Mouse (Mus musculus) CD4-positive helper T cell, adult 2 months (primary cell): Measurements from ENCODE around the gene Krt80.

Experiments
- DNase-seq: peaks from one replicate; pipeline ENCODE4 v3.0.0-alpha.2; 2012; ENCODE audit warnings: low read depth, missing footprints, low spot score

Gene Krt80

DNA sequence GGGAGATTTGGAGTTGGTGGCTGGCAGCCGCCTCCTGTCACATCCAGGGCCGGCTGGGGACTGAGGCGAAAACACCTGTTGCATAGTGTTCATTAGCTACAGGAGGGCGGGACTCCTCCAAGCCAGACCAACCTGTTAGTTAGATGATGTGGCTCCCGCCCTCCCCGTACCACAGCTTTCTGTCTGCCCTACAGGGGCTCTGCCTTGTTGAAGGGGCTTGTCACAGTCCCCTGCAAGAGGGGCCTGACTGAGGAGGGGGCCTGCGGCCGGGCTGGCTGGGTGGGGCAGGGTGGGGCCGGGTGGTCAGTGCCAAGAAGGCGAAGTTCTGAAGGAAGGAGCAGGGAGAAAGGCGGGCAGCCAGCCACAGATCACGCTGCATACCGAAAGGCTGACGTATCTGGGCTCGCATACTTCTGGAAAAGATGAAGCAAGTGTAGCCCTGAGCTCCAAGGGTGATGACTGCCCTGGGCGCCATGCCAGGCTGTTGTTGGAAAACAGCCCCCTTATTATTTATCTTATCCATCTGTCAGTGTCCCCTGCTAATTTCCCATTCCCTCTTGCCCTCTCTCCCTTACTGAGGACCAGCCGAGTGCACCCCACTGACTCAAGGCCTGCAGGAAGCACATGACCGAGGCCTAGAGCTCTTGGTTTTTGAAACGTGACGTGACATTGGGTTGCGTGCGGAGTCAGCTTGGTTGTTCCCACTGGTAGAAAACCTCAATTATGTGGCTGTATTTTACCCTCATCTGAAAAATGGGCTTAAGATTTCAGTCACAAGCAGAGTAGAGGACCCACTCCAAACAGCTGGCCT, at the start of gene Krt80:
Krt80 (minus strand) TSS at position 62 of the 811 bp plus-strand sequence.
- no peak for DNase-seq

DNA sequence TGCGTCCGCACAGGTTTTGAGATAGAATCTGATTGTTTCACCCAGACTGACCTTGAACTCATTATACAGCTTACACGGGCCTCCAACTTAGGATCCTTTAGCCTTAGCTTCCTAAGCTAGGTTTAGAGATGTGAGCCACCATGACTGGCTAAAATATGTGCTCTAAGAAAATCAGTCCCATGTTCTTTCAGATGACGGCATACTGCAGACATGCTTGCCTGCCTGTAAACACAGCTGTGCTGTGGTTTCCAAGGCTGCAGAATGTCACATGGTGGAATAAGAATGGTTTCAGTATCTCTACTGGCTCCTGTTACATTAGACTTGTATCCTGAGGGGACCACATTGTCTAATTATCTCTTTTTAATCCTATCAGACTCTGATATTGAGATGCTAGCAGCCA, 49.0 kb upstream of the Krt80 start:
- no peak for DNase-seq

DNA sequence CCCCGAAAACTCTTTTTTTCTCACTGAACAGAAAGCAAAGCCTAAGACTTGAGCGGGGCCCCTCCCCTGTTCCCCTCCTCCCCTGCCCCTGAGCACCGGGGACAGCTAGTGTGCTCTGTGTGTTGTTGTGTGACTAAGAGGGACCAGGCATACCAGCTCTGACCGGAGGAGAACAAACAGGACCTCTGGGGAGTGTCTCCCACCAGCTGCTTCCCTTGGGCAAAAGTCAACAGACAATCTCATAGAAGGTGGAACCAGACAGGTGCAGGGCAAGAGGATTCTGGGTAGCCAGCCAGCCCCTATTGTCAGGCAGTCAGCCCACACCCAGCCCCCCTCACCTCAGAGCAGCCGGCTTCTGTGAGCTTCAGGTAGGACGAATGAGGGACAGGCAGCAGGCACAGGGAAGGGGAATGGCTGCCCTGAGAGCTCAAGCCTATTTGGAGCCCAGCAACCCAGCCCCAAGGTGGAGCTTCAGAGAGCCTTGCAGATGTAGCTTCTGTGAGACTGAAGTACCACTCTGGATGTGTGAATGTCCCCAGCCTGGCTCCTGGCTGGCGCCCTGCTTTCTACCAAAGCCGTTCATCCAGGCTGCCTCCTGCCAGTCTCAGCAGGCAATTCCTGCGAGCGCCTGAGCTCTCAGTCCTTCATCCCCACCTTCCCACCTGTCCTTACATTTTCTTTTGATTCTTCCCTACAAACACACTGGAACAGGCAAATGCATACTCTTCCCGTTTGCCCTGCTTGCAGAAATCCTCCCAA, 45.0 kb upstream of the Krt80 start:
- no peak for DNase-seq

DNA sequence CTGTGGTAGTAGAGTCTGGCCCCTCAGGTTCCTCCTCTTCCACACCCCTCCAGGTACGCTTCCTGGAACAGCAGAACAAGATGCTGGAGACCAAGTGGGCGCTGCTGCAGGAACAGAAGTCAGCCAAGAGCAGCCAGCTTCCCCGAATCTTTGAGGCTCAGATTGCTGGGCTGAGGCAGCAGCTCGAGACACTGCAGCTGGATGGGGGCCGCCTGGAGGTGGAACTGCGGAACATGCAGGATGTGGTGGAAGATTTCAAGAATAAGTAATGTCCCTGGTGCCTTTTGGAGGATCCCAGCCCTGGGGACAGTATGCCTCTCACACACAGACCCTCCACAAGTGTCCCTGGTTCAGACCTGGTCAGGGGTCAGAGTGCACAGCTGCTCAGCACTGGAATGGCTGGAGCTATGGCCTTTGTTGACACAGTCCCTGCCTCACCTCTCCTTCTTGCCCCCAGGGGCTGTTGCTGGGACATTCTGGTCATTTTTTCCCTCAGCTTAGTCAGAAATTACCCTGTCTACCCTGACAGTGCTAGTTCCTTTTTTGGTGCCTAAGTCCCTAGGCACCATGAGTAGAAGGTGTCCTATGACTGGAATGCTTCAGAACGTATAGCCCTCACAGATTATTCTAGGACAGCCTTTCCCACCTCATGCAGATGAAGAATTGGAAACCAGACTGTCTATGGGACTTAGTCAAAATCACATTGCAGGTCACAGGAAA, 44.1 kb upstream of the Krt80 start:
- no peak for DNase-seq

DNA sequence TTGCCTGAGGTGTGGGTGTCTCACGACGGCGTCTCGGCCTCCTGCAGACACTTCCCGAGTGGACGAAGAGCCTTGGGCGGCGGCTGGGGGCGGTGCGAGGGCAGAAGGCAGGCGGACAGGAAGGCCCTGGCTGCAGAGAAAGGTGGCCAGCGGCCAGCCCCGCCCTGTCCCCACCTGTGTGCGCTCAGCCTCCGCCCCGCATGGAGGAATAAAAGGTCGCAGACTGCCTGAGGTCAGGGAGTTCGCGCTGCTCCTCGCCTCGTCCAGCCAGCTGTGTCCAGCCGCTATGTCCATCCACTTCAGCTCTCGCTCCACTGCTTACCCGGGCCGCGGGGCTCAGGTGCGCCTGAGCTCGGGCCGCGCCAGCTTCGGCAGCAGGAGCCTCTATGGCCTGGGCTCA, 42.2 kb upstream of the Krt80 start:
- DNase-seq = no peak

DNA sequence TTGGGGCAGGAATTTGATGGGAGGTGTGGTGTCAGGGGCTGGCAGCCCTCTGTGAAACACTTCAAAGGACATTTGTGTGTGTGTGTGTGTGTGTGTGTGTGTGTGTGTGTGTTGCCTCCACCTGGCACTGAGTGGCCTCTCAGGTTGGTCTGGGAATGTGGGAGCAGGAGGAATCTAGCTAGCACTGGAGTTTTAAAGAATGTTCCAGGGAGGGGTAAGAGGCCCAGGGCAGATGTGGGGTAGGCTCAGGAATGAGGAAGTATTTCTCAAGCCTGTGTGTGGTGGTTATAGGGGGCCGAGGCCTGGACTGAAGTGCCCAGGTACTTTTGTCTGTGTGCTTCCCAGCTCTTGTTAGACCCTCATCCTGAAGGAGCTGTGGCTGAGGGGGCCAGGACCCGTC, 40.8 kb upstream of the Krt80 start, which contains the start of gene Krt7:
Krt7 (plus strand) TSS at position 269 of the 400 bp plus-strand sequence.
- no peak for DNase-seq

DNA sequence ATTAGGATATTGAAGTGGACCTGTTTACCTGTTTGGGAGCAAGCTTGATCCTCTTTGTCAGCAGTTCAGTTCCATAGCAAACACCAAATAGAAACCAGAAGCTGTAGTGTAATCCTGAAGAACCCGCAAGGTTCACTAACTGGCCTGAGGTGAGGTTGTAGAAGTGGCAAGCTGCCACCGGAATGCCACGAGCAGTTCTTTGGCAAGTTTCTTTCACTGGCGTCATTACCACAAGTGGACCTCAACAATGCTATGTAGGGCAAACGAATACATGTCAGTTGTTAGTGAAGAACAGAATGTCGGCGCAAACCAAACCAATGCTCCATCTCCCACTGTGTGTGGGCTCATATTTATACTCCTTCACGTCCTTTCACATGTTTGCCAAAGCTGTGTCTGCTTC, 28.3 kb upstream of the Krt80 start:
- DNase-seq = no peak

DNA sequence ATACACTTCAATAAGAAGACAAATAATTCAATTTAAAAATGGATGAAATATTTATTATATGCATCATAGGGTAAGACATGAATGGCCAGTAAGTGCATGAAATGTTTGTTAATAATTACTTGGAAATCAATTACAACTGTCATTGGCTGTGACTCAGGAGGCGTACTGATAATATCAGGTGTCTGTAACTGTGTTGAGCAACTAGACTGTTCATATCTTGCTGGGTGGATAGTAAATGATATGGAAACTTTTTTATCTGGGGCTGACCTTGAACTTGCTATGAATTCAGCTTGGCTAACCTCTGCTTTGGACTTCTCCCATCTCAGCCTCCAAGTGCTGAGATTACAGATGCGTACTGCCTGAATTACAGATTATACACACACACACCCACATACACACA, 27.7 kb upstream of the Krt80 start:
- no peak for DNase-seq

DNA sequence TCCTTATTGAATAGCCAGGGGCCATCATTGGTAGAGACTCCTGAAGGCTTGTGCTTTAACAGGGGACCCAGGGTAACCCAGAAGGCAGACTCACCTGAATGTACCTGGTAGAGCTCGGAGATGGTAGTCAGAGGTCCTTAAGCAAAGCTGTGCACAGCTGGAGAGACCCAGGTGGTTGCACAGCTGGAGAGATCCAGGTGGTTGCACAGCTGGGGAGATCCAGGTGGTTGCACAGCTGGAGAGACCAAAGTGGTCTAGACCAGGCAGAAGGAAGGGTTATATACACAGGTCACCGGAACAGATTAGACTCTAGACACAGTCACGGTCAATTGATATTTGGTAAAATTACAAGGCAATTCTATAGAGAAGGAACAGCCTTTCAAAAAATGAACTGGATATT, 27.0 kb upstream of the Krt80 start:
- no peak for DNase-seq

DNA sequence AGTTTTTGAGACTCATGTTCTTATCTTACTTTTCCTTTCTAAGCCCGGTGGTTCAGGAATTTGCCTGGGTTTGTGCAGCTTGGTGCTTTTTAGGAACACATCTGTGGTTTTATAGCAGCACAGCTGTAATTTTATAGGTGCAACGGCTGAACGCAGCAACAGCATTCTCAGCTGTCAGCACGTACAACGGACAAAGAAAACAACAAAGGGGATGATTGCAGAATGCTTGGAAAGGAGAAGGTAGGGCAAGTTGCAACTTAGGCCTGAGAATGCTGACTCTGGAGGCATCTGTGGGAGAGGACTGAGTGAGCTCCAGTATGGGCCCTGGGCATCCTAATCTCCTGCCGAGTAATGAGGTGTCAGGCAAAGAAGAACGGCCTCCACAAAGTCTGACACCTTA, 26.5 kb upstream of the Krt80 start:
- DNase-seq = no peak

DNA sequence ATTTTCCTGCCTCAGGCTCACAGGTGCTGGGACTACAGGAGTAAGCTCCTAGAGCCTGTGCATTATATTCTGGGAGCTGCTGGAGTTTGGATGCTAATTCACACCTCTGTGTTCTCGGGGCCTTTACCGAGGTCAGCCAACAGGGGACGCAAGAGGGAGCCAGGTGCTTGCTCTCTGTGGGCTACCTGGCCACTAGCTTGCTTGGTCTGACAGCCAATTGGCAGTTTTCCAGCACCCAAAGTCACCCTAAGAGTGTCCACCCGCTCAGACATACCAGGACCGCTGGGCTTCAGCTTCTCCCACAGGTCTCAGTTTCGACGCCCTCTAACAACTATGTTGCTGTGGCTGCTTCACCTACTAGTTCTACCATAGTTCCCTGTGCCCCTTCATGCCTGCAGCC, 24.9 kb upstream of the Krt80 start:
- DNase-seq = no peak

DNA sequence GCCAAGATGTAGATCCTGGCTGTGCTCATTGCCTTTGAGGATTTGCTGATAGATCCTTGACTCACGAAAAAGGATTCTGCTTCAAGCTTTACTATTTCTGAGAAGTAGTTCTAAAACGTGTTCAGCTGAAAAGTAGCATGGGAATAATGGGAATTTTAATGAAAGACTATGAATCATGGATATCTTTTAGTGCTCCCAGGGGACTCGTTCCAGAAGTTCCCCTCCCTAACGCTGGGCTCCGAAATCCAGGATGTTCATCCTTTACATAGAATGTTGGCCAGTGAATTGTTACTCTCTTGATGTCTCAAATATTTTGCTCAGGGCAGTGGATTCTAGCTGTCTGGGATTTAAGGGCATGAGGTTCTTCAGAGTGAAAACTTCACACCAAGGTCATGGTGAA, 22.3 kb upstream of the Krt80 start:
- DNase-seq = no peak

DNA sequence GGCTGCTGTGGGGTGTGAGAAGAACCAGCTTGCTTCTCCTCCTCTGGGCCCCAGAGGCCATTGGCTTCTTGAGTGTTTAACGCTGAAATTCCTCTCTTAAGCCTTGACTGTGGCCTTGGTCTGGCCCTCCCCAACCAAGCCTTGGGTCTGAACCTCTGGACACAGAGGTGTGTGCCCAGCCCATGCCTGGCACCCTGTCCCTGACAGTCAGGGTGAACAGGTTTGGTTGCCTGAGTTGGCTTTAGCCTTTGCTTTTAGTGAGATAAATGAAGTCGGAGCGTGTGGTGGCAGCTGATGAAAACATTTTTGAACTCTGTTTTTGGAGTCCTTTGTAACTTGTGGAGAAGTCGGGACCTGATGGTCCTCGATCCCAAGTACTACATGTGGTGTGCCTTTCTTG, 20.2 kb upstream of the Krt80 start:
- DNase-seq = no peak

DNA sequence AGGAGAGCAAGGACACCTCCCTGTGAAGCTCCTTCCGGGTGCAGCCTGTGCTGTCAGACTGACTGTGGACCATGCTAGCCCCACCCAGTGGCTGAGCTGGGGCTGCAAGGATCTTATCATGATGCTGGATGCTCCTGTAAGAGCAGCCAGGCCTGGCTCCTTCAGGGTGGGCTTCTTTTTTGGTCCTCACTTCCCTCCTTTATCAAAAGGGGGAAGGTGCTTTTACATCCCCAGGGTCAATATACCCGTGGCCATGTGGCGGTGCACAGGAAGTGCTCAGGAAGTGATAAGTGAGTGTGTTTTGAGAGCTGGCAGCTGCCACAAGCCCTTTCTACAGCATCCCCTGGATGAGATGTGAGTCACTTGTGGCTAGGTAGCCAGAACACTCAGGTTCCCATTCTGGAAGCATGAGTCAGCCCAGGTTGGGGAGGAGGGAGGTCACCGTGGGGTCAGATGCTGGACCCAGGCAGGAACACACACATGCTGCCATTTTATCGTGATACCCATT, 18.1 kb upstream of the Krt80 start:
- peak; percentile 58 for DNase-seq

DNA sequence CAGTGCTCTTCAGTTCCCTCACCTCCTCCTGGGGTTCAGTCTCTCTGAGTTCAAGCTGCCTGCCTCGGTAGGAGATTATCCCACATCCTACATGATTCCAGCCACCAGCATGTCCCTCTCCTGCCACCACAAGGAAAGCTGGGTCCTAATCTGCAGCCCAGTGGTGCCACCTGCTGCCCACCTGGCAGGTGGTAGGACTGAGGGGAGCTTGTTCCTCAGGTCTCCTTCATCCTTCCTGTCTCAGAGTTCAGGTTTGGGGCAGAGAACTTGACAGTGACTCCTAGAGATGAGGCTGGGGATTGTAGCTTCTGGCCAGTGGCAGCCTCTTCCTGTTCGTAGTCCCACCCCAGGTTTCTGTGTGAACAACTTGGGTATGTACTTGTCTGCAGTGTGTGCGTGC, 17.2 kb upstream of the Krt80 start:
- peak; percentile 21 for DNase-seq

DNA sequence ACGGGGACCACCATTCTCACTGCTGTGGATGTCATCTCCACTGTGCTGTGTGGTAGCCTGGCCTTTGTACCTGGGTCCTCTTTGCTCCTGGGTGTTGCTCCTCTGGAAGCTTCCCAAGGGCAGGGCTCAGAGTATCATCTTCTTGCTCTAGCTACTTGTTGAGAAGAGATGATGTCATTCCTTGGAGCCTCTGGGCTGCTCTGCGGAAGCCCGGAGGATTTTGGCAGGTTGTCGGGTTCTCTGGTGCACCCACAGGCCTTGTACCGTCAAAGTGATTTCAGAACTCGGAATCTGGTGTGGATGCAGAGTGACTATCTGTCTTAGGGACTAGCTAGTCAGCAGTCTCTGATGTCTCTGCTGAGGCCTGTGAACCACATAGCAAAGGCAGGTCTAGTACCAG, 15.1 kb upstream of the Krt80 start:
- no peak for DNase-seq

DNA sequence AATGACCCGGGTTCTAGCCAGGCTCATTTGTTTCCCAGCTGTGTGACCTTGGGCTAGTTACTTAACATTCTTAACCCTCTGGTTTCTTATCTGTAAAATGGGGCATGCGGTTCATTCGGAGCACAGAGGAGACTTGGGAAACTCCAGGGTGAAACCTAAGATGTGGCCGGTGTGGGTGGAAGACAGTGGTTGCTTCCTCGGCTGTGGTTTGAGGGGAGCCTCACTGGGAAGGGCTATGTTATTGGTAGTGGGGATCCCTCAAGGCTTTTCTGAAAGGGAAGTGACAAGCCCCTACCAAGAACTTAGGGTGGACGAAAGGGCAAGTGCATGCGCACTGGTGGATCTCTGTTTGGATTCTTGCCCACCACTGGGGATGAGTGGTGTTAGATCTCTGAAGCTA, 14.6 kb upstream of the Krt80 start:
- DNase-seq = no peak

DNA sequence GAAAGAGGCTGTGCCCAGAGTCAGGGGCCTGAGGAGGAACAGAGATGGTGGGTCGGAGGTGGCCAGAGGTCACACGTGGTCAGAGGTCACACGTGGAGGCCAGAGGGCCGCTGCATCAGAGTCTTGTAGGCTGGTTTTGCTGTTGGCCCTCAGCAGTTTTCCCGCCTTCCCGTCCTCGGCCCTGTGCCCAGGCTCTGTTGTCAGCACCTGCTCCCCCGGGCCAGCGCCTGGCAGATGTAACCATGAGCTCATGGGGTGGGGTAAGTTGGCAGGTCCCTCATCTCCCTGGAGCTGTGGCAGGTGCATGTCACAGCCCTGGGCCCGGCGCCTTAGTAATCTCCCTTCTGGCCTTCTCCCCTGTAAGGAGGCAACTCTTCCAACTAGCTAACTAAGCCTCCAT, 12.8 kb upstream of the Krt80 start:
- DNase-seq = no peak

DNA sequence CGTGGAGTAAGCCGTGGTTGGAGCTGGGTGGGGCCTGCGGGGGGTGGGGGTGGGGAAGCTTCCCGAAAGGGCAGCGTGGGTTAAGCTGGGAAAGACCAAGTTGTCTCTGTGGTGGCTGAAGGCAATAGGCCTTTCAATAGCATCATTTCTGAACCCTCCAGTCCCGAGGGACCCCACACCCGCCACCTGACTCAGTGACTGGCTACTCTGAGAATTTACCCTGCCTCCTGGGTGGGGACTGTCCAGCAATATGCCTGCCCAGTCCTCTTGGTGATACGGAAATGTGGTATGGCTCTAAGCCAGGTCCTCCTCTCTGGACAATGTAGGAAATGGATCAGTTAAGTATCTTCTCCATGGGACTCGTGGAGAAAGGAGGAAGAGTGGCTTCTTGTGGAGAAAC, 11.8 kb upstream of the Krt80 start:
- DNase-seq = no peak

DNA sequence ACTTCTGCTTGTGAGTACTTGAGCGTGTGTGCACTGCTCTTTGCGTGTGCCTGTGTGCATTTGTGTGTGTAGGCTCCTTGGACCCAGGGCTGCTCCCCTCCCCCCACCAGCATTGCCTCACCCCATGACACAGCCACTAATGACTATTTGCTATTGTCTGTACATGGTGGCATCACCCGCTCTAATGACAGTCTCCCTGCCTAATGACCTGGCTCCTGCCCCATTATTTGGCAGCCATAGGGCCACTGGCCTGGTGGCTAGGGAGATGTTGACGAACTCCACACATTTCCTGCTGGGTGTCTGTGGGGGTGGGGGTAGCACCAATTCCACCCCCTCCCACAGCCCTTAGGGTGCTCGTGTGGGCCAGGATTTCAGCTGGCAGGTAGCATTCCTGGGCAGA, 8.7 kb upstream of the Krt80 start:
- no peak for DNase-seq

DNA sequence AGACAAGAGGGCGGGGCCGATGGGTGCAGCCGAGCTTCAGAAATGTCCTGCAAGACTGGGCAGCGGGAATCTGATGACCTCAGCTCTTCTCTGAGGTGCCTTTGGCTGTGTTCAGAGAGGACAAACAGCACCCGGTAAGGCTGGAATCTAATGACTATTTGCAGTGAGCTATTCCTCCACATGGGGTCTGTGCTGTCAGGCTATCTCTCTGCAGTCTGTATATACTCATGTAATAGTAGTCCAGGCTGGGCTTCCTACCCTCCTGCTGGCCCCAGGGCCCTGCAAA, 6.8 kb upstream of the Krt80 start:
- no peak for DNase-seq

DNA sequence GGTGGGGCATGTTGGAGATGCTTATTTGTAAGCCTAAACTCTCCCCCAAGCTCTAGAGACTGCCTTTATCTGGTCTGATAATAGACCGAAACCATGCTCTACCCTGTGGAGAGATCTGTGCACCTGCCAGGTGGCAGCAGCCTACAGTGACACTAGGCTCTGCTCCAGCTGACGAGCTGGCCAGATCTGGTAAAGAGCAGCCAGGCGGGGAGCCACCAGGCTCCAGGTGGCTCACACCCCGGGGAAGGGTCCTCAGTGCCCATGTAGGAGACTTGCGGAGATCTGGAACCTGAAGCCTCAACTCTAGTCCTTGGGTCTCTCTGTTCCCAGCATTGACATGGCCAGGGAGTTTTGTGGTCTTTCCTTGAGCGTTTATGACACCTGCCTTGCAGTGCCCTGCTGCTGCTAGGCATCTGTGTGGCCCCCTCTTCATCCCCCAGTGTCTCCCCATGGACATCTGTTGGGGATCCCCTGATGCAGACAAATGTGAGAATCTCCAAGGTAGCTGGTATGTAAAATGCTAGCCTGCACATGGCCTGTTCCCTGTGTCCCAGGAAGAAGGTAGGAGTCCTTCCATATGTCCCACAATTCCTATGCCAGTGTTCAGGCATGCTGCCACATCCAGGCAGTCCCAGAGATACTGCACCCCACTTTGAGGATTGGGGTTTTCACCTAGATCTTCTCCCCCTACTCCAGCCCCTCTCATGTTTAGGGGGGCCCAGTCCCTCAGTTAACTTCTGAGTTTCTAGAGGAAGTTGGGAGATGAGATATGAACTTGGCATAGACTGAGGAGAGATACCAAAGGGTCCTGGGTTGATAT, 6.2 kb upstream of the Krt80 start:
- no peak for DNase-seq
